Mouse (Mus musculus) CH12.LX (cell line): ENCODE measurements at regions not wholly inside any gene's neighbourhood (a gene's known extent, or its start where the extent isn't known, plus 50 kb on each side); places are given as distances from the start of the nearest gene placed in this dataset.

Experiments
- DNase-seq: peaks from one replicate; pipeline ENCODE4 v3.0.0-alpha.2; 2013; ENCODE audit errors: extremely low read depth
- H3K27ac ChIP-seq: 2 replicates; pipeline ENCODE4 v1.5.1; 2012; ENCODE audit warnings: low read depth, mild to moderate bottlenecking, control low read depth, moderate library complexity; ENCODE audit not compliant: insufficient read depth
- H3K27me3 ChIP-seq: replicated peaks from 2 replicates; pipeline ENCODE3; 2012; ENCODE audit warnings: inconsistent platforms
- H3K36me3 ChIP-seq, 2 experiments: replicated peaks in 1 of 2; 2 replicates each; pipeline versions ENCODE3 to v1.6.1; 2012; ENCODE audit warnings: inconsistent platforms in 1 of 2, low read length in 1 of 2, mild to moderate bottlenecking in 1 of 2, mixed read lengths in 1 of 2, moderate library complexity in 1 of 2; ENCODE audit not compliant: control insufficient read depth in 1 of 2, insufficient read depth in 1 of 2
- H3K4me1 ChIP-seq, 2 experiments: 2 replicates each; pipeline ENCODE4 v1.6.1; 2012; ENCODE audit warnings: inconsistent platforms in 1 of 2, moderate library complexity in 1 of 2; ENCODE audit not compliant: insufficient read depth in 2 of 2, control insufficient read depth in 1 of 2
- H3K4me2 ChIP-seq: 2 replicates; pipeline ENCODE4 v1.6.1; 2012; ENCODE audit warnings: low read depth, mild to moderate bottlenecking, control low read depth; ENCODE audit not compliant: poor library complexity, insufficient read depth, severe bottlenecking
- H3K4me3 ChIP-seq, 3 experiments: fragments of 150-350 bp in 1 of 3; sonication (generic) in 1 of 3; replicated peaks in 1 of 3; 2 replicates each; pipeline versions ENCODE3 to v1.5.1; 2011 to 2012; ENCODE audit warnings: low read depth in 2 of 3, low read length in 2 of 3, mild to moderate bottlenecking in 2 of 3, moderate library complexity in 2 of 3, control low read depth in 1 of 3, improper control_type of control experiment in 1 of 3, inconsistent platforms in 1 of 3, mixed read lengths in 1 of 3; ENCODE audit not compliant: poor library complexity in 1 of 3
- H3K79me2 ChIP-seq: replicated peaks from 2 replicates; pipeline ENCODE4 v1.6.1; 2012; ENCODE audit warnings: mild to moderate bottlenecking, moderate library complexity; ENCODE audit not compliant: control insufficient read depth, poor library complexity, insufficient read depth, severe bottlenecking; ENCODE audit errors: extremely low read depth
- H3K9ac ChIP-seq: 2 replicates; pipeline ENCODE4 v1.6.1; 2012; ENCODE audit warnings: low read depth, mild to moderate bottlenecking, control low read depth, moderate library complexity; ENCODE audit not compliant: insufficient read depth
- H3K9me3 ChIP-seq: replicated peaks from 2 replicates; pipeline ENCODE3; 2012; ENCODE audit warnings: low read length, inconsistent platforms, mixed read lengths
- BHLHE40 ChIP-seq: IDR thresholded peaks from 2 replicates; pipeline ENCODE4 v1.6.1; 2011; ENCODE audit warnings: mild to moderate bottlenecking, low read depth, low read length, improper control_type of control experiment
- CHD1 ChIP-seq: IDR thresholded peaks from 2 replicates; pipeline ENCODE4 v1.6.1; 2012; ENCODE audit warnings: low read depth, low read length, improper control_type of control experiment, inconsistent platforms
- CTCF ChIP-seq, 2 experiments: IDR thresholded peaks in 1 of 2; conservative IDR thresholded peaks in 1 of 2; 2 replicates each; pipeline ENCODE4 v1.5.1; 2011 to 2012; ENCODE audit warnings: low read depth in 2 of 2, low read length in 2 of 2, improper control_type of control experiment in 1 of 2, inconsistent platforms in 1 of 2, mild to moderate bottlenecking in 1 of 2, moderate library complexity in 1 of 2
- E2F4 ChIP-seq: IDR thresholded peaks from 2 replicates; pipeline ENCODE4 v1.6.1; 2011; ENCODE audit warnings: low read depth, low read length, improper control_type of control experiment; ENCODE audit not compliant: insufficient replicate concordance
- EP300 ChIP-seq: IDR thresholded peaks from 2 replicates; pipeline ENCODE4 v1.6.1; 2011; ENCODE audit warnings: low read length, improper control_type of control experiment
- ETS1 ChIP-seq: conservative IDR thresholded peaks from 2 replicates; pipeline ENCODE4 v1.6.1; 2012; ENCODE audit warnings: low read depth, mild to moderate bottlenecking, inconsistent platforms, low read length, improper control_type of control experiment, moderate library complexity
- HCFC1 ChIP-seq: IDR thresholded peaks from 2 replicates; pipeline ENCODE4 v1.6.1; 2012; ENCODE audit warnings: low read depth, mild to moderate bottlenecking, inconsistent platforms, low read length, improper control_type of control experiment
- IRF4 ChIP-seq: IDR thresholded peaks from 2 replicates; pipeline ENCODE4 v1.6.1; 2014; ENCODE audit warnings: low read depth, mild to moderate bottlenecking, inconsistent platforms, low read length, improper control_type of control experiment
- KAT2A ChIP-seq: IDR thresholded peaks from 2 replicates; pipeline ENCODE4 v1.6.1; 2012; ENCODE audit warnings: low read length, improper control_type of control experiment, inconsistent platforms; ENCODE audit not compliant: insufficient replicate concordance
- MAFK ChIP-seq: IDR thresholded peaks from 2 replicates; pipeline ENCODE4 v1.6.1; 2011; ENCODE audit warnings: low read length, improper control_type of control experiment; ENCODE audit not compliant: insufficient replicate concordance
- MAX ChIP-seq: IDR thresholded peaks from 2 replicates; pipeline ENCODE4 v1.6.1; 2011; ENCODE audit warnings: low read length, improper control_type of control experiment
- MAZ ChIP-seq: IDR thresholded peaks from 2 replicates; pipeline ENCODE4 v1.6.1; 2012; ENCODE audit warnings: low read depth, mild to moderate bottlenecking, inconsistent platforms, low read length, improper control_type of control experiment, moderate library complexity
- MEF2A ChIP-seq: IDR thresholded peaks from 2 replicates; pipeline ENCODE4 v1.6.1; 2014; ENCODE audit warnings: low read depth, mild to moderate bottlenecking, inconsistent platforms, low read length, improper control_type of control experiment, borderline replicate concordance
- MYC ChIP-seq: IDR thresholded peaks from 2 replicates; pipeline ENCODE4 v1.6.1; 2011; ENCODE audit warnings: low read depth, mild to moderate bottlenecking, improper control_type of control experiment, low read length
- NELFE ChIP-seq: IDR thresholded peaks from 2 replicates; pipeline ENCODE4 v1.6.1; 2011; ENCODE audit warnings: low read depth, low read length, improper control_type of control experiment
- NRF1 ChIP-seq: IDR thresholded peaks from 2 replicates; pipeline ENCODE4 v1.6.1; 2014; ENCODE audit warnings: low read depth, mild to moderate bottlenecking, inconsistent platforms, low read length, improper control_type of control experiment, moderate library complexity
- PAX5 ChIP-seq: IDR thresholded peaks from 2 replicates; pipeline ENCODE4 v1.6.1; 2012; ENCODE audit warnings: low read length, inconsistent platforms, mixed read lengths
- POLR2A ChIP-seq: IDR thresholded peaks from 2 replicates; pipeline ENCODE4 v1.6.1; 2011; ENCODE audit warnings: low read depth, mild to moderate bottlenecking, improper control_type of control experiment, low read length
- RAD21 ChIP-seq: IDR thresholded peaks from 2 replicates; pipeline ENCODE4 v1.6.1; 2011; ENCODE audit warnings: low read depth, mild to moderate bottlenecking, low read length, improper control_type of control experiment, moderate library complexity
- RCOR1 ChIP-seq: conservative IDR thresholded peaks from 2 replicates; pipeline ENCODE4 v1.6.1; 2012; ENCODE audit warnings: low read depth, mild to moderate bottlenecking, inconsistent platforms, low read length, improper control_type of control experiment
- SIN3A ChIP-seq: IDR thresholded peaks from 2 replicates; pipeline ENCODE4 v1.6.1; 2012; ENCODE audit warnings: low read length, improper control_type of control experiment, inconsistent platforms
- TBP ChIP-seq: conservative IDR thresholded peaks from 2 replicates; pipeline ENCODE4 v1.6.1; 2011; ENCODE audit warnings: low read depth, low read length, improper control_type of control experiment
- TCF12 ChIP-seq: IDR thresholded peaks from 2 replicates; pipeline ENCODE4 v1.6.1; 2014; ENCODE audit warnings: low read depth, mild to moderate bottlenecking, inconsistent platforms, low read length, improper control_type of control experiment
- UBTF ChIP-seq: IDR thresholded peaks from 2 replicates; pipeline ENCODE4 v1.6.1; 2012; ENCODE audit warnings: low read depth, mild to moderate bottlenecking, inconsistent platforms, low read length, improper control_type of control experiment, moderate library complexity
- USF1 ChIP-seq: IDR thresholded peaks from 2 replicates; pipeline ENCODE4 v1.6.1; 2014; ENCODE audit warnings: low read depth, mild to moderate bottlenecking, inconsistent platforms, low read length, improper control_type of control experiment
- USF2 ChIP-seq: conservative IDR thresholded peaks from 2 replicates; pipeline ENCODE4 v1.6.1; 2011; ENCODE audit warnings: low read depth, low read length, improper control_type of control experiment
- ZKSCAN1 ChIP-seq: IDR thresholded peaks from 2 replicates; pipeline ENCODE4 v1.6.1; 2012; ENCODE audit warnings: low read depth, inconsistent platforms, low read length, improper control_type of control experiment, borderline replicate concordance
- ZNF384 ChIP-seq: IDR thresholded peaks from 2 replicates; pipeline ENCODE4 v1.6.1; 2012; ENCODE audit warnings: low read depth, low read length, improper control_type of control experiment, inconsistent platforms
- dilution Hi-C: fragments of 300-500 bp; cut with MboI; formaldehyde crosslinking; loops from 2 replicates; pipeline ENCODE4 v1.14.3; 2020; ENCODE audit warnings: low sequenced_read_pairs; ENCODE audit not compliant: extremely low pct_unique_long_range_greater_than_20kb, extremely low pct_ligation_motif_present
- in situ Hi-C: fragments of 300-500 bp; cut with MboI; formaldehyde crosslinking; loops from 3 replicates; pipeline ENCODE4 v1.14.3; 2019; ENCODE audit warnings: low sequenced_read_pairs, low pct_ligation_motif_present, low pct_unique_long_range_greater_than_20kb, mixed read lengths

- no peaks in the 10 kb centered on the region for H3K4me1 ChIP-seq
- no peak overlapping the region for H3K4me3 ChIP-seq
- no peaks in the 10 kb centered on the region for H3K79me2 ChIP-seq
- H3K27me3 ChIP-seq, result peaks cover 33% of the 10 kb centered on the region
- no peak overlapping the region for H3K9ac ChIP-seq
- DNase-seq, result no peak
- no peak overlapping the region for H3K4me2 ChIP-seq
- H3K36me3 ChIP-seq, result no peaks in the 10 kb centered on the region
- in situ Hi-C loops (no loop called here), dilution Hi-C loops (no loop called here)
- peaks cover 48% of the 10 kb centered on the region for H3K9me3 ChIP-seq
- H3K27ac ChIP-seq, result no peak overlapping the region
- TF ChIP-seq CHD1 (no peak), USF1 (no peak), NRF1 (no peak), USF2 (no peak), SIN3A (no peak), MYC (no peak), MAX (no peak), TCF12 (no peak), HCFC1 (no peak), E2F4 (no peak), MAZ (no peak), KAT2A (no peak), POLR2A (no peak), EP300 (no peak), ZNF384 (no peak), MAFK (no peak)
Measured at GRCm38 (mm10) chr8:115982326-115982725, 274.7 kb upstream of the Maf start.

GRCm38 (mm10) chr8:115981426-115981825 is 273.8 kb upstream of the Maf start:
- H3K4me1 ChIP-seq, result no peaks in the 10 kb centered on the region
- H3K9me3 ChIP-seq, result peaks cover 56% of the 10 kb centered on the region
- DNase-seq, result no peak
- H3K4me2 ChIP-seq, result no peak overlapping the region
- dilution Hi-C loops (no loop called here), in situ Hi-C loops (no loop called here)
- no peak overlapping the region for H3K9ac ChIP-seq
- H3K36me3 ChIP-seq, result no peaks in the 10 kb centered on the region
- no peak overlapping the region for H3K4me3 ChIP-seq
- no peak for TF ChIP-seq CTCF (conservative IDR thresholded peaks at IDR 0.05 in 1 of 2, IDR thresholded peaks at IDR 0.05 in 1 of 2; ENCODE audit: low read depth in 2 of 2, low read length in 2 of 2)
- no peak for TF ChIP-seq PAX5
- no peak for TF ChIP-seq RAD21
- TF ChIP-seq USF1, result no peak
- TF ChIP-seq NELFE, result no peak
- no peak for TF ChIP-seq IRF4
- no peak for TF ChIP-seq POLR2A
- no peak for TF ChIP-seq USF2
- no peak for TF ChIP-seq MYC
- no peak for TF ChIP-seq SIN3A
- TF ChIP-seq CHD1, result no peak
- TF ChIP-seq MEF2A, result no peak
- TF ChIP-seq RCOR1, result no peak
- no peak for TF ChIP-seq ZKSCAN1
- no peak for TF ChIP-seq UBTF
- no peak for TF ChIP-seq ETS1
- no peak for TF ChIP-seq ZNF384
- no peak for TF ChIP-seq TBP
- no peak for TF ChIP-seq BHLHE40
- no peak overlapping the region for H3K27ac ChIP-seq
- no peaks in the 10 kb centered on the region for H3K79me2 ChIP-seq
- peaks cover 32% of the 10 kb centered on the region for H3K27me3 ChIP-seq
